Mouse (Mus musculus): ENCODE data around the gene Slc22a17.

The Slc22a17 gene

GRCm38 (mm10) chr14:54903641-54904040, 9.3 kb downstream of the Slc22a17 start:
- in situ Hi-C loops (cut with MboI, MseI), result no loop called here

- in situ Hi-C loops (cut with MboI, MseI), result no loop called here
Measured at GRCm38 (mm10) chr14:54900383-54900782, 12.5 kb downstream of the Slc22a17 start.

- in situ Hi-C loops (cut with MboI, MseI), result loop anchor here (25.0 kb wide), 1 partner anchor 690 kb away; the partner anchor contains the start of genes Emc9, Fitm1, Psme1 and Psme2
Measured at GRCm38 (mm10) chr14:54897445-54897844, 15.5 kb downstream of the Slc22a17 start.

- in situ Hi-C loops (cut with MboI, MseI), result loop anchor here (25.0 kb wide), 1 partner anchor 693 kb away; the partner anchor contains the start of genes Emc9, Fitm1, Psme1 and Psme2
Measured at GRCm38 (mm10) chr14:54894296-54895151, 18.4 kb downstream of the Slc22a17 start.

- in situ Hi-C loops (cut with MboI, MseI), result loop anchor here (25.0 kb wide), 1 partner anchor 694 kb away; the partner anchor contains the start of genes Emc9, Fitm1, Psme1 and Psme2
Measured at GRCm38 (mm10) chr14:54893651-54894181, 19.2 kb downstream of the Slc22a17 start.

GRCm38 (mm10) chr14:54892200-54892599, 20.7 kb downstream of the Slc22a17 start, which contains the start of gene Pabpn1:
TSS of gene Pabpn1 (plus strand) at chr14:54892500.
- in situ Hi-C loops (cut with MboI, MseI), result loop anchor here (25.0 kb wide), 1 partner anchor 695 kb away; the partner anchor contains the start of genes Emc9, Fitm1, Psme1 and Psme2

- in situ Hi-C loops (cut with MboI, MseI), result loop anchor here (25.0 kb wide), 1 partner anchor 702 kb away; the partner anchor contains the start of genes Emc9, Fitm1, Psme1 and Psme2
Measured at GRCm38 (mm10) chr14:54885309-54885708, 27.6 kb downstream of the Slc22a17 start.

- in situ Hi-C loops (cut with MboI, MseI), result loop anchor here (25.0 kb wide), 1 partner anchor 703 kb away; the partner anchor contains the start of genes Emc9, Fitm1, Psme1 and Psme2
Measured at GRCm38 (mm10) chr14:54884022-54884712, 28.8 kb downstream of the Slc22a17 start.

- in situ Hi-C loops (cut with MboI, MseI), result loop anchor here (25.0 kb wide), 1 partner anchor 704 kb away; the partner anchor contains the start of genes Emc9, Fitm1, Psme1 and Psme2
Measured at GRCm38 (mm10) chr14:54883154-54884021, 29.5 kb downstream of the Slc22a17 start, which contains the start of the genes Bcl2l2 and Gm20521. TSS of gene Bcl2l2 (plus strand) at chr14:54883377. TSS of gene Gm20521 (plus strand) at chr14:54883441.

GRCm38 (mm10) chr14:54877048-54877715, 35.8 kb downstream of the Slc22a17 start, which contains the start of gene Ppp1r3e:
TSS of gene Ppp1r3e (minus strand) at chr14:54877550.
- in situ Hi-C loops (cut with MboI, MseI), result loop anchor here (25.0 kb wide), 1 partner anchor 710 kb away; the partner anchor contains the start of genes Emc9, Fitm1, Psme1 and Psme2

- in situ Hi-C loops (cut with MboI, MseI), result loop anchor here (25.0 kb wide), 1 partner anchor 711 kb away; the partner anchor contains the start of genes Emc9, Fitm1, Psme1 and Psme2
Measured at GRCm38 (mm10) chr14:54876539-54877047, 36.3 kb downstream of the Slc22a17 start.

- in situ Hi-C loops (cut with MboI, MseI), result loop anchor here (25.0 kb wide), 1 partner anchor 711 kb away; the partner anchor contains the start of genes Emc9, Fitm1, Psme1 and Psme2
Measured at GRCm38 (mm10) chr14:54875844-54876538, 36.9 kb downstream of the Slc22a17 start.

GRCm38 (mm10) chr14:54874165-54874564, 38.8 kb downstream of the Slc22a17 start:
- in situ Hi-C loops (cut with MboI, MseI), result no loop called here

- in situ Hi-C loops (cut with MboI, MseI), result no loop called here
Measured at GRCm38 (mm10) chr14:54870861-54871260, 42.1 kb downstream of the Slc22a17 start, which contains the start of gene Homez. TSS of gene Homez (minus strand) at chr14:54870961.

GRCm38 (mm10) chr14:54868026-54868425, 44.9 kb downstream of the Slc22a17 start:
- in situ Hi-C loops (cut with MboI, MseI), result no loop called here

GRCm38 (mm10) chr14:54866936-54867335, 46.0 kb downstream of the Slc22a17 start:
- in situ Hi-C loops (cut with MboI, MseI), result no loop called here

- in situ Hi-C loops (cut with MboI, MseI), result no loop called here
Measured at GRCm38 (mm10) chr14:54866268-54866667, 46.7 kb downstream of the Slc22a17 start.

- in situ Hi-C loops (cut with MboI, MseI), result no loop called here
Measured at GRCm38 (mm10) chr14:54865626-54866025, 47.3 kb downstream of the Slc22a17 start.
